Mouse (Mus musculus) cerebellum, adult 2 months (tissue): ENCODE data around the gene Raf1.

Source experiments
- CTCF ChIP-seq: fragments of 200-500 bp; IDR thresholded peaks from 2 replicates; pipeline ENCODE4 v1.5.1; 2011; ENCODE audit warnings: low read depth, mild to moderate bottlenecking, control low read depth, low read length, moderate library complexity, borderline replicate concordance; ENCODE audit not compliant: insufficient read depth
- POLR2A ChIP-seq: fragments of 200-500 bp; IDR thresholded peaks from 2 replicates; pipeline ENCODE4 v1.6.1; 2011; ENCODE audit warnings: low read length, control low read depth, borderline replicate concordance; ENCODE audit not compliant: insufficient read depth

DNA sequence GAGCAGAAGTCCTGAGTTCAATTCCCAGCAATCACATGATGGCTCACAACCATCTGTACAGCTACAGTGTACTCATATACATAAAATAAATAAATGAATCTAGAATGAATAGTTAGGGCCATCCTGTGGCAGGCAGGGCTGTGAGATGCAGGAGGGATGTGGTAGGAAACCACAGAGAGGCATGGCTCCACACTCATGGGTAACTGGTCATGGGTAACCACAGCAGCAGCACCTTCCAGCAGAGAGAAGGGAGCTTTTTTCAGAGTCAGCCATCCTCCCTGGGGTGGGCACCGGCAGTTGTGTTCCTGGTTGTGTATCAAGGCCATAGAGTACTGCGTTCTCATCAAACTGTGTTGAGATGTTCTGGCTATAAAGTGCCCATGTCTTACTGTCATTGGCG lies 82.0 kb downstream of the Raf1 start:
- TF ChIP-seq CTCF (no peak), POLR2A (no peak)
